Mouse (Mus musculus): Measurements from ENCODE around the gene Creld2. TPM values are rescaled to one million over a fixed set of nuclear protein-coding genes. Genes with fewer than 3 reads are reported as not detected.
"Not testable (repeated sequence)": the region's sequence is repeated elsewhere in the genome, so short reads cannot be mapped to it uniquely, and the experiment has no call there.

The Creld2 gene
- not detected in 2 replicates for polyA plus RNA-seq (2012; ENCODE audit: insufficient read depth, insufficient read length, low replicate concordance, missing spikeins)

DNA sequence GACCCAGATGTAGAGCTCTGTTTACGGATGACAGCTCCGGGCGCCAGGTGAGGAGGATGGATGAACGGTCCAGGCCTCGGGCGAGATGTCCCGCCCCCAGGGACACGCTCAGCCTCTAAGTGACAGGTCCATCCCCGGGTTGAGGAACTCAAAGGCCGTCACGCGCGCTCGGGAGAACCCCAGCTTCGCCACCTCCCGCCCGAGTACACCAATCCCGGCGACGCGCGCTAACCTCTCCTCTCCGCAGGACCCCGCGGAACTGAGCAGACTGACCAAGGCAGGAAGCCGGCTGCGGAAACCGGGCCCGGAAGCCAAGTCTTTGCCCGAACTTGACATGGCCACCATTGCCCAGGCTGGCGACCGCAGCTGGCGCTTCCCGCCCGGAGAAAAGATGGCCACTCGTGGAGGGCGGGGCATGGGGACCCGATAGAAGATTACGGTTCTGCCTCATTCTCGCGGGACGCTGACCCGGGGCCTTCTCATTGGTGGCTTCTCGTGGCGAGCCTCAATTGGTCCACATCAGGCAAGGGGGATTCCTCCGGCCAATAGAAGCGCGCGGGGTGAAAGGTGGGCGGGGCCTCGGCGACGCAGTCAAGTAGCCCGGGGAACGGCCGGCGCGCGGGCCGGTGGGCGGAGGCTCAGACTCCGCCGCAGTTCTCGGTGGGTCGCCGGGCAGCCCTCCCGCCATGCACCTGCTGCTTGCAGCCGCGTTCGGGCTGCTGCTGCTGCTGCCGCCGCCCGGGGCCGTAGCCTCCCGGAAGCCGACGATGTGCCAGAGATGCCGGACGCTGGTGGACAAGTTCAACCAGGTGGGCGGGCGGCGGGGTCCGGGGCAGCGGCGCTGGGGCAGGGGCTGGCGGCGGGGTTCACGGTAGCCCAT is at the start of gene Creld2, which contains the start of gene Alg12:
Creld2 (plus strand) TSS at position 621 of the 880 bp plus-strand sequence.
Alg12 (minus strand) TSS at position 293 of the 880 bp plus-strand sequence.
- WGBS, result under 1% methylated on average over 88 of the region's 88 CpGs
- Histone ChIP-seq H3K4me3 (ENCODE audit: insufficient read depth, low read depth, low read length) (peak within 1 kb of the TSS; percentile 85), H3K27ac (ENCODE audit: insufficient read depth, low read depth, low read length) (peak within 1 kb of the TSS; percentile 73; the same call in 1 of the 2 replicates), H3K4me1 (ENCODE audit: control insufficient read depth, insufficient read depth, low read length) (peaks cover 15% of the 10 kb centered on the region)
- no peak for TF ChIP-seq CTCF (IDR thresholded peaks at IDR 0.05; ENCODE audit: insufficient read depth, low read depth, low read length)
- TF ChIP-seq POLR2A (IDR thresholded peaks at IDR 0.05; ENCODE audit: insufficient read depth, low read depth, low read length), result peak; percentile 65

DNA sequence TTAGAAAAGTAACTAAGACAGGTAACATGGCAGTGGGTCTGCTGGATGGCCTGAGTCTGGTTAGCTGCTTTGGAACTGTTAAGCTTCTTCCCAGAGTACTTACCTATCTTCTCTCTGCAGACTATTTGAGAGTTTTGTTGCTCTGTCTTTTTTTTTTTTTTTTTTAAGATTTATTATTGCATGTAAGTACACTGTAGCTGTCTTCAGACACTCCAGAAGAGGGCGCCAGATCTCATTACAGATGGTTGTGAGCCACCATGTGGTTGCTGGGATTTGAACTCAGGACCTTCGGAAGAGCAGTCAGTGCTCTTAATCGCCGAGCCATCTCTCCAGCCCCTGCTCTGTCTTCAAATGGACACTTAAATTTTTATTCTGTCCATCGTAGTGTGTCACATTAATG is 44.8 kb upstream of the Creld2 start:
- H3K4me3 ChIP-seq (ENCODE audit: insufficient read depth, low read depth, low read length); H3K4me1 ChIP-seq (ENCODE audit: control insufficient read depth, insufficient read depth, low read length); H3K27ac ChIP-seq (ENCODE audit: insufficient read depth, low read depth, low read length): not testable (repeated sequence)
- WGBS, result 93% methylated on average over 5 of the region's 5 CpGs

DNA sequence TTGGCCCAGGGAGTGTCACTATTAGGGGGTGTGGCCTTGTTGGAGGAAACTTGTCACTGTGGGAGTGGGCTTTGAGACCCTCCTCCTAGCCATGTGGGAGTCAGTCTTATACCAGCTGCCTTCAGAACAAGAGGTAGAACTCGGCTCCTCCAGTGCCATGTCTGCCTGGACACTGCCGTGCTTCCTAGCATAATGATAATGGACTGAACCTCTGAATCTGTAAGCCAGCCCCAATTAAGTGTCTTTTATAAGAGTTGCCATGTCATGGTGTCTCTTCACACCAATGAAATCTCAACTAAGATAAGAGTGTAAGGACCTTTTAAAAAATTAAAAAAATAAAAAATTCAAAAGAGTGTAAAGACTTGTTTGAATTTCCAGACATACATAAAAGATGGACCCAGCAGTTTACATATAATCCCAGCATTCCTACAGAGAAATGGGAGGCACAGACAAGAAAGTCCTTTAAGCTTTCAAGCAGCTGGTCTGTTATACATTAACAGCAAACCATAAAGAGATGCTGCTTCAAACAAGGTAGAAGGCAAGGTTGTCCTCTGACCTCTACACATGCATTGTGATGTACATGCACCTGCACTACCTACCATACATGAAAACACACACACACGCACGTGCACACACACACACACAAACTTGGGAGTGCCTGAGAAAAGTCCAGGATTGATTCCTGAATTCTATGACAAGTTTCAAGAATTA is 27.2 kb upstream of the Creld2 start:
- 77% methylated on average over 4 of the region's 4 CpGs for WGBS
- TF ChIP-seq CTCF (IDR thresholded peaks at IDR 0.05; ENCODE audit: insufficient read depth, low read depth, low read length) (no peak), POLR2A (IDR thresholded peaks at IDR 0.05; ENCODE audit: insufficient read depth, low read depth, low read length) (no peak)
- Histone ChIP-seq H3K4me3 (ENCODE audit: insufficient read depth, low read depth, low read length) (no peak overlapping the region), H3K4me1 (ENCODE audit: control insufficient read depth, insufficient read depth, low read length) (no peaks in the 10 kb centered on the region), H3K27ac (ENCODE audit: insufficient read depth, low read depth, low read length) (no peak overlapping the region)

DNA sequence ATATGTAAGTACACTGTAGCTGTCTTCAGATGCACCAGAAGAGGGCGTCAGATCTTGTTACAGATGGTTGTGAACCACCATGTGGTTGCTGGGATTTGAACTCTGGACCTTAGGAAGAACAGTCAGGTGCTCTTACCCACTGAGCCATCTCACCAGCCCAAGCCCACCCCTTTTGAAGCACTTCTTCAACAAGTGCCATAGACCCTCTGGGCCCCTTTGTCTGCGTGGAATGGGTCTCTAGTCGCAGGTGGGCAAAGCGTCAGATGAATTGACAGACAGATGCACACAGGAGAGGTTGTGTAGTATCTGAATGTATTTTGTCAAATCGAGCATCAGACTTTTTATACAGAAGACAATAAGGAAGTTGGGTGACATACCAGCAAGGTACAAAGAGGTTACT is 24.7 kb upstream of the Creld2 start:
- 87% methylated on average over 5 of the region's 5 CpGs for WGBS
- not testable (repeated sequence) for H3K4me3 ChIP-seq (ENCODE audit: insufficient read depth, low read depth, low read length); H3K4me1 ChIP-seq (ENCODE audit: control insufficient read depth, insufficient read depth, low read length); H3K27ac ChIP-seq (ENCODE audit: insufficient read depth, low read depth, low read length)

DNA sequence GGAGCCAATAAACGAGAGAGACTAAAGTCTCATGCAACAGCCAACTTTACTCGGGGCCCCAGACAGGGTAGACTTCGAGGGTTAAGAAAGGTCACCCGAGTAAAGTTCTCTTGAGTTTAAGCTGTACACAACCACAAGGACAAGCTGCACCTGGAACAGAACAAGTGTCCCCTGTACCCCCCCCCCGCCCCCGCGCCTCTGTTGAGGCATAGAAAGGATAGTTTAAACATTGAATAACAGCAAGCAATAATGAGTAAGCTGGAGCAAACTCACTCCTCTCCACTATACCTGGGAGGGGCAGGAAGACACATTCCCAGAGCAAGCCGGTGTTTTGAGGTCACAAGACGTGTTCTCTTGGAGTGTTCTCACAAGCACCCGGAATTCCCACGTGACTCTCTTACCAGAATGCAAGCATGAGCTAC is 19.5 kb upstream of the Creld2 start:
- TF ChIP-seq CTCF (IDR thresholded peaks at IDR 0.05; ENCODE audit: insufficient read depth, low read depth, low read length) (no peak), POLR2A (IDR thresholded peaks at IDR 0.05; ENCODE audit: insufficient read depth, low read depth, low read length) (no peak)
- Histone ChIP-seq H3K4me3 (ENCODE audit: insufficient read depth, low read depth, low read length) (no peak overlapping the region), H3K27ac (ENCODE audit: insufficient read depth, low read depth, low read length) (no peak overlapping the region), H3K4me1 (ENCODE audit: control insufficient read depth, insufficient read depth, low read length) (no peaks in the 10 kb centered on the region)
- 86% methylated on average over 11 of the region's 11 CpGs for WGBS

DNA sequence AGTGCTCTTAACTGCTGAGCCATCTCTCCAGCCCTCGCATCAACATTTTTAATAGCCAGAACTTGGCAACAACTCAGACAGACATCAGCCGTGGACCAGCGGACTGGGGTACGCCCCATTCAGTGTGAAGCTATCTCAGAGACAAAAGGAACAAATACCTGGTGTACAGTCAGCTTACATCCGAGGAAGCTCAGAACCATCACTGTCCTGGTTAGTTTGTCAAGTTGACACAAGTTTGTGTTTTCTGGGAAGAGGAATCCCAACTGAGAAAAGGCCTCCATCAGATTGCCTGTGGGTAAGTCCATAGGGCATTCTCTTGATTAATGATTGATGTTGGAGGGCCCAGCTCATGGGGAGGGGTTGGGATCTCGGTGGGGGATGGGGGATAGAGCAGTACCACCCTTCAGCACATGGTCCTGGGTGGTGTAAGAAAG is 18.5 kb upstream of the Creld2 start:
- Histone ChIP-seq H3K4me1 (ENCODE audit: control insufficient read depth, insufficient read depth, low read length) (no peaks in the 10 kb centered on the region), H3K4me3 (ENCODE audit: insufficient read depth, low read depth, low read length) (no peak overlapping the region), H3K27ac (ENCODE audit: insufficient read depth, low read depth, low read length) (no peak overlapping the region)
- no peak for TF ChIP-seq POLR2A (IDR thresholded peaks at IDR 0.05; ENCODE audit: insufficient read depth, low read depth, low read length)
- no peak for TF ChIP-seq CTCF (IDR thresholded peaks at IDR 0.05; ENCODE audit: insufficient read depth, low read depth, low read length)
- 75% methylated on average over 6 of the region's 6 CpGs for WGBS

DNA sequence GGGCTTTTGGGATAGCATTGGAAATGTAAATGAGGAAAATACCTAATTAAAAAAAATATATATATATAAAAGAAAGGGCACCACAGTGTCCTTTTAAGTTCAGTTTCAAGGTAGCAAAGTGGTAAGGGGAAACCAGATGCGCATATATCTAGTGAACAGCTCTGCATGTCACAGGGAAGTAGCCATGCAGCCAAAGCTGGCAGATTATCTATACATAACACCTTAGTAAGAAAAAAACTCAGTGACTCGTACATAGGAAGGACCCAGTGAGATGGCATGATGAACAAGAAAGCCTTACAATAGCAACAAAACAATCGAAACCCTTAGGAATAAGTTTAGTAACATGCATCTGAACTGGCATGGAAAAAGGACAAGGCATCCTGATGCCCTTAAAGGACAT is 17.5 kb upstream of the Creld2 start:
- Histone ChIP-seq H3K4me1 (ENCODE audit: control insufficient read depth, insufficient read depth, low read length) (no peaks in the 10 kb centered on the region), H3K4me3 (ENCODE audit: insufficient read depth, low read depth, low read length) (no peak overlapping the region), H3K27ac (ENCODE audit: insufficient read depth, low read depth, low read length) (no peak overlapping the region)
- WGBS, result 94% methylated on average over 3 of the region's 3 CpGs
- TF ChIP-seq CTCF (IDR thresholded peaks at IDR 0.05; ENCODE audit: insufficient read depth, low read depth, low read length) (no peak), POLR2A (IDR thresholded peaks at IDR 0.05; ENCODE audit: insufficient read depth, low read depth, low read length) (no peak)

DNA sequence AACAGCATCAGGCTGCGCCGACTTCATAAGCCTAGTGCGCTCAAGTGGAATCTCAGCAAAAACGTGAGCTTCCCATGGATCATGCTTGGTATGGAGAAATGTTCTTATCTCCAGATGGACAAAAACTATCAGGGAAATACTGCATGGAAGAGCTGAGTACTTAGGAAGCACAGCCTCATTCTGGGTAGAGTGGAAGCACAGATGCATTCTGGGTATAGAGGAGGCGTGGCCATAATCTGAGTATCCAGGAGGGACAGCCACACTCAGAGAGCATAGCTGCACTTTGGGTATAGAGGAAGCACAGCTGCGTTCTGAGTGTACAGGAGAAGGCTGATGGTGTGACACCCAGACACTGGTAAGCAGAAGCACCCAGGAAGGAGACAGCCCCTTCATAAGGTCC is 17.1 kb upstream of the Creld2 start:
- H3K4me3 ChIP-seq (ENCODE audit: insufficient read depth, low read depth, low read length), result no peak overlapping the region
- TF ChIP-seq CTCF (IDR thresholded peaks at IDR 0.05; ENCODE audit: insufficient read depth, low read depth, low read length), result no peak
- H3K27ac ChIP-seq (ENCODE audit: insufficient read depth, low read depth, low read length), result no peak overlapping the region
- H3K4me1 ChIP-seq (ENCODE audit: control insufficient read depth, insufficient read depth, low read length), result no peaks in the 10 kb centered on the region
- 88% methylated on average over 6 of the region's 6 CpGs for WGBS

DNA sequence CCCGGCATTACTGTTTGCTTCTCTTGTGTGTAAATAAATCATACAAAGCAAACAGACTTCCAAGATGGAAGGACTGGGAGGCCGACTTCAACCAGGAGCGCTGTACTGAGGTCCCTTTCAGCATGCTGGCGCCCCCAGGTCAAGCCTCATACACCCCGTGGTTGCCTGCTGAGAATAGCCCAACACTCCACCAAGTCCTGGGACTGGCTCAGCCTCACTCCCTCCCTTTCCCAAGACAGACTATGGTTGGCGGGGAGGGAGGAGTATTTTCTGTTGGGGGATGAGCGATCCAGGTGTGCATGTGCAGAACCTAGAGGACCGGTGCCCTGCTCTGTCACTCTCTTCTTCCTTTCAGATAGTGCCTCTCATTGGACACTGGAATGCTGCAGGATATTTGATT is 11.3 kb upstream of the Creld2 start:
- TF ChIP-seq CTCF (IDR thresholded peaks at IDR 0.05; ENCODE audit: insufficient read depth, low read depth, low read length) (no peak), POLR2A (IDR thresholded peaks at IDR 0.05; ENCODE audit: insufficient read depth, low read depth, low read length) (no peak)
- H3K4me1 ChIP-seq (ENCODE audit: control insufficient read depth, insufficient read depth, low read length), result no peaks in the 10 kb centered on the region
- 89% methylated on average over 8 of the region's 8 CpGs for WGBS

More for the DNA sequence above, 11.3 kb upstream of the Creld2 start:
- no peak overlapping the region for H3K4me3 ChIP-seq (ENCODE audit: insufficient read depth, low read depth, low read length)
- no peak overlapping the region for H3K27ac ChIP-seq (ENCODE audit: insufficient read depth, low read depth, low read length)

All from olfactory bulb, adult 2 months (tissue).